Mouse (Mus musculus) spleen, adult 2 months (tissue): ENCODE results near the gene Ifnar2.

Experiments used
- CTCF ChIP-seq: fragments of 200-500 bp; IDR thresholded peaks from 2 replicates; pipeline ENCODE4 v1.5.1; 2011; ENCODE audit warnings: mild to moderate bottlenecking, inconsistent platforms; ENCODE audit not compliant: insufficient read depth, insufficient read length, insufficient replicate concordance; ENCODE audit errors: extremely low read depth
- POLR2A ChIP-seq: fragments of 200-500 bp; IDR thresholded peaks from 2 replicates; pipeline ENCODE4 v1.6.1; 2011; ENCODE audit warnings: low read depth, low read length, inconsistent platforms

- no peak for TF ChIP-seq POLR2A
- TF ChIP-seq CTCF: no peak
Observed at GRCm38 (mm10) chr16:91386419-91387120, 14.0 kb downstream of the Ifnar2 start.
